Mouse (Mus musculus) stomach, embryonic 15.5 days (tissue): Measurements from ENCODE around the gene Rgl1. TPM values are rescaled to one million over a fixed set of nuclear protein-coding genes. Genes with fewer than 3 reads are reported as not detected.

Experiments
- ATAC-seq: fragments of 200-750 bp; cut with Nextera tagmentation; 2 replicates; pipeline ENCODE4 v1.8.0; 2017; ENCODE audit warnings: low read depth, moderate number of reproducible peaks, moderate TSS enrichment; ENCODE audit not compliant: insufficient read depth, low FRiP score
- H3K27ac ChIP-seq: fragments of 300-500 bp; sonication (generic); 2 replicates; pipeline ENCODE4 v1.5.1; 2015; ENCODE audit warnings: mild to moderate bottlenecking, inconsistent platforms
- H3K27me3 ChIP-seq: fragments of 300-500 bp; sonication (generic); replicated peaks from 2 replicates; pipeline ENCODE4 v1.6.1; 2015; ENCODE audit warnings: inconsistent platforms
- H3K36me3 ChIP-seq: fragments of 300-500 bp; sonication (generic); 2 replicates; pipeline ENCODE4 v1.6.1; 2015; ENCODE audit warnings: inconsistent platforms
- H3K4me1 ChIP-seq: fragments of 300-500 bp; sonication (generic); 2 replicates; pipeline ENCODE4 v1.6.1; 2015; ENCODE audit warnings: inconsistent platforms
- H3K4me2 ChIP-seq: fragments of 300-500 bp; sonication (generic); 2 replicates; pipeline ENCODE4 v1.6.1; 2015; ENCODE audit warnings: mild to moderate bottlenecking, inconsistent platforms
- H3K4me3 ChIP-seq: fragments of 300-500 bp; sonication (generic); replicated peaks from 2 replicates; pipeline ENCODE4 v1.5.1; 2015; ENCODE audit warnings: inconsistent platforms
- H3K9ac ChIP-seq: fragments of 300-500 bp; sonication (generic); 2 replicates; pipeline ENCODE4 v1.6.1; 2015; ENCODE audit warnings: inconsistent platforms
- H3K9me3 ChIP-seq: fragments of 300-500 bp; sonication (generic); 2 replicates; pipeline ENCODE4 v1.6.1; 2016; ENCODE audit warnings: inconsistent platforms
- WGBS: fragments of 180-500 bp; shearing (Covaris S2); methylation state at CpG from one replicate; pipeline ENCODE4 v1.1.7; 2015; 5-methylcytosine and 5-hydroxymethylcytosine counted together
- polyA plus RNA-seq: library from polyadenylated mRNA; unstranded; fragments of >200 nt; fragmentation: Nextera tagmentation; extraction: Ambion mirVana; gene quantifications from 2 replicates; pipeline ENCODE4 v1.2.1, GENCODE M21; 2015

Gene Rgl1
- polyA plus RNA-seq, 1 experiment from 2014 or later = 41.7 TPM

- H3K4me1 ChIP-seq = peaks cover 24% of the 10 kb centered on the region
- no peak overlapping the region for H3K4me3 ChIP-seq
- H3K36me3 ChIP-seq = no peaks in the 10 kb centered on the region
- no peaks in the 10 kb centered on the region for H3K27me3 ChIP-seq
- no peak overlapping the region for H3K9ac ChIP-seq
- peak overlapping the region; percentile 26; the same call in 1 of the 2 replicates for H3K27ac ChIP-seq
- ATAC-seq = no peak
- no peak overlapping the region for H3K4me2 ChIP-seq
- 53% methylated on average over 6 of the region's 6 CpGs for WGBS
- no peaks in the 10 kb centered on the region for H3K9me3 ChIP-seq
These were observed 84.3 kb downstream of the Rgl1 start for GRCm38 (mm10) chr1:152681676-152682367.

GRCm38 (mm10) chr1:152681116-152681515 is 85.0 kb downstream of the Rgl1 start:
- Histone ChIP-seq H3K9ac (no peak overlapping the region), H3K4me1 (peaks cover 24% of the 10 kb centered on the region), H3K9me3 (no peaks in the 10 kb centered on the region), H3K27ac (peak overlapping the region; percentile 28), H3K36me3 (no peaks in the 10 kb centered on the region), H3K4me2 (no peak overlapping the region), H3K27me3 (no peaks in the 10 kb centered on the region), H3K4me3 (no peak overlapping the region)
- no peak for ATAC-seq
- WGBS = 29% methylated on average over 8 of the region's 8 CpGs

- H3K9me3 ChIP-seq = no peaks in the 10 kb centered on the region
- no peaks in the 10 kb centered on the region for H3K36me3 ChIP-seq
- WGBS = 46% methylated on average over 5 of the region's 5 CpGs
- H3K27ac ChIP-seq = peak overlapping the region; percentile 71
- ATAC-seq = no peak
- H3K4me3 ChIP-seq = no peak overlapping the region
- H3K4me2 ChIP-seq = no peak overlapping the region
- peaks cover 24% of the 10 kb centered on the region for H3K4me1 ChIP-seq
- H3K9ac ChIP-seq = no peak overlapping the region
- no peaks in the 10 kb centered on the region for H3K27me3 ChIP-seq
These were observed 87.7 kb downstream of the Rgl1 start for GRCm38 (mm10) chr1:152678451-152678850.

GRCm38 (mm10) chr1:152677482-152678211 is 88.5 kb downstream of the Rgl1 start:
- Histone ChIP-seq H3K36me3 (no peaks in the 10 kb centered on the region), H3K4me3 (no peak overlapping the region), H3K27me3 (no peaks in the 10 kb centered on the region), H3K4me1 (peaks cover 20% of the 10 kb centered on the region), H3K4me2 (peak overlapping the region; percentile 2; the same call in 1 of the 2 replicates), H3K27ac (peak overlapping the region; percentile 71), H3K9ac (no peak overlapping the region), H3K9me3 (no peaks in the 10 kb centered on the region)
- peak; percentile 19; the same call in 1 of the 2 replicates for ATAC-seq
- 47% methylated on average over 12 of the region's 12 CpGs for WGBS

- Histone ChIP-seq H3K9me3 (no peaks in the 10 kb centered on the region), H3K4me3 (no peak overlapping the region), H3K9ac (no peak overlapping the region), H3K36me3 (no peaks in the 10 kb centered on the region), H3K27me3 (no peaks in the 10 kb centered on the region), H3K4me1 (no peaks in the 10 kb centered on the region), H3K4me2 (no peak overlapping the region), H3K27ac (no peak overlapping the region)
- 56% methylated on average over 8 of the region's 8 CpGs for WGBS
- no peak for ATAC-seq
These were observed 96.5 kb downstream of the Rgl1 start for GRCm38 (mm10) chr1:152669446-152670180.

GRCm38 (mm10) chr1:152660436-152660835 is 105.7 kb downstream of the Rgl1 start:
- H3K4me3 ChIP-seq = no peak overlapping the region
- no peak overlapping the region for H3K9ac ChIP-seq
- no peaks in the 10 kb centered on the region for H3K36me3 ChIP-seq
- no peak for ATAC-seq
- H3K27me3 ChIP-seq = no peaks in the 10 kb centered on the region
- H3K4me1 ChIP-seq = no peaks in the 10 kb centered on the region
- no peaks in the 10 kb centered on the region for H3K9me3 ChIP-seq
- WGBS = 92% methylated on average over 7 of the region's 7 CpGs
- no peak overlapping the region for H3K4me2 ChIP-seq
- H3K27ac ChIP-seq = no peak overlapping the region

GRCm38 (mm10) chr1:152659961-152660360 is 106.2 kb downstream of the Rgl1 start:
- H3K36me3 ChIP-seq = no peaks in the 10 kb centered on the region
- no peak overlapping the region for H3K4me2 ChIP-seq
- H3K9me3 ChIP-seq = no peaks in the 10 kb centered on the region
- no peak overlapping the region for H3K9ac ChIP-seq
- H3K4me1 ChIP-seq = no peaks in the 10 kb centered on the region
- no peak for ATAC-seq
- H3K4me3 ChIP-seq = no peak overlapping the region
- H3K27ac ChIP-seq = no peak overlapping the region
- H3K27me3 ChIP-seq = no peaks in the 10 kb centered on the region
- 75% methylated on average over 4 of the region's 4 CpGs for WGBS

GRCm38 (mm10) chr1:152656601-152657000 is 109.5 kb downstream of the Rgl1 start:
- no peak overlapping the region for H3K4me2 ChIP-seq
- no peaks in the 10 kb centered on the region for H3K9me3 ChIP-seq
- H3K4me1 ChIP-seq = no peaks in the 10 kb centered on the region
- no peak overlapping the region for H3K9ac ChIP-seq
- no peak overlapping the region for H3K27ac ChIP-seq
- no peak for ATAC-seq
- no peaks in the 10 kb centered on the region for H3K36me3 ChIP-seq
- no peaks in the 10 kb centered on the region for H3K27me3 ChIP-seq
- H3K4me3 ChIP-seq = no peak overlapping the region
- WGBS = 82% methylated on average over 6 of the region's 6 CpGs

- Histone ChIP-seq H3K4me2 (no peak overlapping the region), H3K9ac (no peak overlapping the region), H3K36me3 (no peaks in the 10 kb centered on the region), H3K4me3 (no peak overlapping the region), H3K9me3 (no peaks in the 10 kb centered on the region), H3K4me1 (no peaks in the 10 kb centered on the region), H3K27ac (no peak overlapping the region), H3K27me3 (no peaks in the 10 kb centered on the region)
- ATAC-seq = no peak
- 95% methylated on average over 6 of the region's 6 CpGs for WGBS
These were observed 111.3 kb downstream of the Rgl1 start for GRCm38 (mm10) chr1:152654851-152655250.

- H3K9ac ChIP-seq = no peak overlapping the region
- no peaks in the 10 kb centered on the region for H3K9me3 ChIP-seq
- WGBS = 80% methylated on average over 1 of the region's 1 CpGs
- no peaks in the 10 kb centered on the region for H3K36me3 ChIP-seq
- no peaks in the 10 kb centered on the region for H3K4me1 ChIP-seq
- H3K4me3 ChIP-seq = no peak overlapping the region
- H3K4me2 ChIP-seq = no peak overlapping the region
- no peak overlapping the region for H3K27ac ChIP-seq
- no peaks in the 10 kb centered on the region for H3K27me3 ChIP-seq
- 0 out of 2 replicates have a peak, but pooled peaks have one; percentile 15 for ATAC-seq
These were observed 114.7 kb downstream of the Rgl1 start for GRCm38 (mm10) chr1:152651495-152651874.

GRCm38 (mm10) chr1:152650856-152651494 is 115.2 kb downstream of the Rgl1 start:
- Histone ChIP-seq H3K4me3 (no peak overlapping the region), H3K4me2 (no peak overlapping the region), H3K4me1 (no peaks in the 10 kb centered on the region), H3K9ac (no peak overlapping the region), H3K27me3 (no peaks in the 10 kb centered on the region), H3K9me3 (no peaks in the 10 kb centered on the region), H3K36me3 (no peaks in the 10 kb centered on the region), H3K27ac (no peak overlapping the region)
- 84% methylated on average over 6 of the region's 6 CpGs for WGBS
- ATAC-seq = no peak
